Comparison of ENCODE assay signal across 10 mouse cellular contexts in the genomic region with DNA sequence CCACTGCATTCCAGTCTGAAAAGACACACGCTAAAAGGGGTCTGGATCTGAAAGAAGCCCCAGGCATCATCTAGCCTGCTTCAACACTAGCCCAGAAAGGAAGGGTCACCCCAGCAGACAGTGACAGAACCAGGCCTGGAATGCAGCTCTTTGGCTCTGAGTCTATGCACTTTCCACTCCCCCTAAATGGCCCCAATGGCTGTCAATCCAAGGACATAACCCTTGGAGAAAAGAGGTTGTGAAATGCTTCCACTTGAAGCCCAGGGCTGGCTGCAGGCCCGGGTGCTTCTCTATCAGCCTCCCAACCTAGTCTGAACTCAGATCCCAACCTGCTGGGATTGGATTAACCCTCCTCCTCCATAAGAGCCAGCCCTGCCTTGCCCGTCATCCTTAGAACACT.
DNase-seq lines count a peak whose midpoint lies in the region; ATAC-seq and TF ChIP-seq lines count a peak whose summit lies in the region.
"Had no signal": no experiment of that assay in that cellular context is flagged by ENCODE, and none has a peak within 500 bp of the region (broad histone marks: within the 10 kb centered on the region; RNA-seq: fewer than 3 reads in every experiment).

No protein-coding gene starts in this region.

- DNase-seq in NIH3T3 (ENCODE audit: low read depth), result peak; percentile 78
- DNase-seq in adrenal gland, adult 8-10 months, result peak; percentile 74
- peak; percentile 75 for DNase-seq in heart, adult 8-10 months (ENCODE audit: low spot score)
- DNase-seq in lung, adult 2 months, result peak; percentile 66
- DNase-seq in MN1 (ENCODE audit: low spot score), result no peak
- DNase-seq in urinary bladder, postnatal 4 days (ENCODE audit: low spot score in 2 of 2), result no peak
- DNase-seq in hindbrain, embryonic 14.5 days (ENCODE audit: low spot score), result no peak

- H3K36me3 ChIP-seq in hindbrain, embryonic 12.5 days, result no peaks in the 10 kb centered on the region
- no peaks in the 10 kb centered on the region for H3K36me3 ChIP-seq in hindbrain, embryonic 14.5 days (replicated peaks; ENCODE audit: control insufficient read depth, insufficient read depth)

- no peak for TF ChIP-seq POLR2A in lung, adult 2 months (IDR thresholded peaks at IDR 0.05; ENCODE audit: borderline replicate concordance, extremely low read depth, low read depth, low read length)

- TF ChIP-seq CTCF in lung, adult 2 months (IDR thresholded peaks at IDR 0.05; ENCODE audit: insufficient read depth, low read length), result no peak

- ATAC-seq in hindbrain, embryonic 12.5 days (ENCODE audit: low FRiP score), result no peak
- no peak for ATAC-seq in hindbrain, embryonic 14.5 days (ENCODE audit: low FRiP score)
- ATAC-seq: forebrain, embryonic 13.5 days had no signal

- no peak overlapping the region for H3K9ac ChIP-seq in hindbrain, embryonic 12.5 days
- H3K9ac ChIP-seq in hindbrain, embryonic 14.5 days, result no peak overlapping the region
- H3K9ac ChIP-seq: forebrain, embryonic 13.5 days; liver, embryonic 14.5 days had no signal

- no peaks in the 10 kb centered on the region for H3K27me3 ChIP-seq in hindbrain, embryonic 12.5 days
- no peaks in the 10 kb centered on the region for H3K27me3 ChIP-seq in hindbrain, embryonic 14.5 days (ENCODE audit: control insufficient read depth, insufficient read depth, low read length)
- H3K27me3 ChIP-seq: forebrain, embryonic 13.5 days had no signal

- no peak overlapping the region for H3K4me2 ChIP-seq in hindbrain, embryonic 12.5 days (replicated peaks)
- H3K4me2 ChIP-seq in hindbrain, embryonic 14.5 days (replicated peaks), result no peak overlapping the region
- H3K4me2 ChIP-seq: forebrain, embryonic 13.5 days had no signal

- no peak overlapping the region for H3K4me3 ChIP-seq in lung, adult 2 months (replicated peaks; ENCODE audit: extremely low read depth, low read depth, low read length)
- no peak overlapping the region for H3K4me3 ChIP-seq in hindbrain, embryonic 12.5 days
- H3K4me3 ChIP-seq in hindbrain, embryonic 14.5 days (replicated peaks; ENCODE audit: low read length), result no peak overlapping the region
- H3K4me3 ChIP-seq: forebrain, embryonic 13.5 days had no signal

- 53% methylated on average over 3 of the region's 3 CpGs for WGBS in lung, adult 2 months
- 76% methylated on average over 3 of the region's 3 CpGs for WGBS in hindbrain, embryonic 12.5 days
- WGBS in hindbrain, embryonic 14.5 days, result 73% methylated on average over 3 of the region's 3 CpGs

- H3K27ac ChIP-seq in hindbrain, embryonic 12.5 days, result no peak overlapping the region
- no peak overlapping the region for H3K27ac ChIP-seq in hindbrain, embryonic 14.5 days
- H3K27ac ChIP-seq: forebrain, embryonic 13.5 days; liver, embryonic 14.5 days had no signal

- H3K9me3 ChIP-seq in hindbrain, embryonic 12.5 days (replicated peaks), result no peaks in the 10 kb centered on the region
- no peaks in the 10 kb centered on the region for H3K9me3 ChIP-seq in hindbrain, embryonic 14.5 days (ENCODE audit: control insufficient read depth, low read length)
- H3K9me3 ChIP-seq: forebrain, embryonic 13.5 days had no signal

- peaks cover 2% of the 10 kb centered on the region; the same call in 1 of the 2 replicates for H3K4me1 ChIP-seq in lung, adult 2 months (ENCODE audit: control insufficient read depth, insufficient read depth, low read length)
- H3K4me1 ChIP-seq in hindbrain, embryonic 12.5 days, result peaks cover 6% of the 10 kb centered on the region; the same call in 1 of the 2 replicates
- no peaks in the 10 kb centered on the region for H3K4me1 ChIP-seq in hindbrain, embryonic 14.5 days (replicated peaks; ENCODE audit: control insufficient read depth, insufficient read depth, low read length)
- H3K4me1 ChIP-seq: forebrain, embryonic 13.5 days had no signal

Comparison
In these comparisons a context has a peak if more than half of its experiments do, and no peak if none do; other contexts are left out.
1. DNase-seq: peak in NIH3T3 (single experiment), adrenal gland, adult 8-10 months (single experiment), heart, adult 8-10 months (single experiment) and lung, adult 2 months (single experiment); none in MN1 (single experiment), urinary bladder, postnatal 4 days (0 of 2) and hindbrain, embryonic 14.5 days (single experiment).